Mouse (Mus musculus) hindbrain, embryonic 11.5 days (tissue): ENCODE measurements around the gene Mxd1. TPM values are rescaled to one million over a fixed set of nuclear protein-coding genes. Genes with fewer than 3 reads are reported as not detected.

Experiments
- ATAC-seq: fragments of 200-750 bp; cut with Nextera tagmentation; 2 replicates; pipeline ENCODE4 v1.8.0; 2017; ENCODE audit warnings: mild to moderate bottlenecking, moderate TSS enrichment, moderate library complexity; ENCODE audit not compliant: low FRiP score
- DNase-seq: peaks from one replicate; pipeline ENCODE4 v3.0.0-alpha.2; 2015; ENCODE audit warnings: low spot score
- H3K27ac ChIP-seq: fragments of 300-500 bp; sonication (generic); 2 replicates; pipeline ENCODE4 v1.5.1; 2014; ENCODE audit warnings: mild to moderate bottlenecking, low read depth, low read length
- H3K27me3 ChIP-seq: fragments of 300-500 bp; sonication (generic); 2 replicates; pipeline ENCODE4 v1.6.1; 2014; ENCODE audit warnings: mild to moderate bottlenecking, low read length, moderate library complexity, mixed read lengths; ENCODE audit not compliant: control insufficient read depth, insufficient read depth
- H3K36me3 ChIP-seq: fragments of 300-500 bp; sonication (generic); 2 replicates; pipeline ENCODE4 v1.6.1; 2014; ENCODE audit warnings: mild to moderate bottlenecking, low read length, moderate library complexity, mixed read lengths; ENCODE audit not compliant: control insufficient read depth, insufficient read depth
- H3K4me1 ChIP-seq: fragments of 300-500 bp; sonication (generic); replicated peaks from 2 replicates; pipeline ENCODE4 v1.6.1; 2014; ENCODE audit warnings: low read length, mixed read lengths; ENCODE audit not compliant: control insufficient read depth, insufficient read depth
- H3K4me2 ChIP-seq: fragments of 300-500 bp; sonication (generic); replicated peaks from 2 replicates; pipeline ENCODE4 v1.6.1; 2014; ENCODE audit warnings: mild to moderate bottlenecking, low read depth, low read length
- H3K4me3 ChIP-seq: fragments of 300-500 bp; sonication (generic); 2 replicates; pipeline ENCODE4 v1.5.1; 2014; ENCODE audit warnings: low read depth, low read length
- H3K9ac ChIP-seq: fragments of 300-500 bp; sonication (generic); 2 replicates; pipeline ENCODE4 v1.6.1; 2014; ENCODE audit warnings: low read depth, low read length
- H3K9me3 ChIP-seq: fragments of 300-500 bp; sonication (generic); 2 replicates; pipeline ENCODE4 v1.6.1; 2016; ENCODE audit warnings: low read length; ENCODE audit not compliant: control insufficient read depth
- WGBS: fragments of 180-500 bp; shearing (Covaris S2); extraction: QIAGEN DNeasy Blood & Tissue Kit; methylation state at CpG from one replicate; pipeline ENCODE4 v1.1.7; 2014; 5-methylcytosine and 5-hydroxymethylcytosine counted together
- polyA plus RNA-seq: library from polyadenylated mRNA; unstranded; fragments of >200 nt; fragmentation: Nextera tagmentation; extraction: Ambion mirVana; gene quantifications from 2 replicates; pipeline ENCODE4 v1.2.1, GENCODE M21; 2014

The Mxd1 gene
- polyA plus RNA-seq, 1 experiment from 2014 or later, result 16.6 TPM

GRCm38 (mm10) chr6:86683872-86684654 lies 15.1 kb upstream of the Mxd1 start, which contains the start of gene Snrnp27:
Gene Snrnp27, minus strand, starts transcription at chr6:86684522.
- Histone ChIP-seq H3K4me3 (peak within 1 kb of the TSS; percentile 85), H3K27me3 (no peaks in the 10 kb centered on the region), H3K4me1 (no peaks in the 10 kb centered on the region), H3K36me3 (peaks cover 4% of the 10 kb centered on the region), H3K4me2 (peak within 1 kb of the TSS; percentile 47), H3K9me3 (no peaks in the 10 kb centered on the region), H3K27ac (no peak within 1 kb of the TSS), H3K9ac (peak within 1 kb of the TSS; percentile 87)
- ATAC-seq (peak; percentile 82), DNase-seq (peak; percentile 95)
- WGBS, result 3% methylated on average over 36 of the region's 36 CpGs

- WGBS, result 91% methylated on average over 3 of the region's 3 CpGs
- peaks cover 9% of the 10 kb centered on the region for H3K36me3 ChIP-seq
Measured at GRCm38 (mm10) chr6:86681289-86681688, 12.3 kb upstream of the Mxd1 start.

GRCm38 (mm10) chr6:86678341-86678740 lies 9.4 kb upstream of the Mxd1 start:
- DNase-seq (no peak), ATAC-seq (no peak)
- H3K27me3 ChIP-seq, result no peaks in the 10 kb centered on the region
- no peaks in the 10 kb centered on the region for H3K9me3 ChIP-seq
- H3K4me1 ChIP-seq, result no peaks in the 10 kb centered on the region
- no peak overlapping the region for H3K9ac ChIP-seq
- whole genome bisulfite sequencing, result 83% methylated on average over 6 of the region's 6 CpGs
- no peak overlapping the region for H3K4me3 ChIP-seq
- H3K36me3 ChIP-seq, result peaks cover 9% of the 10 kb centered on the region
- H3K4me2 ChIP-seq, result no peak overlapping the region
- H3K27ac ChIP-seq, result no peak overlapping the region

More at GRCm38 (mm10) chr6:86681289-86681688, 12.3 kb upstream of the Mxd1 start:
- Histone ChIP-seq H3K27me3 (no peaks in the 10 kb centered on the region), H3K4me1 (no peaks in the 10 kb centered on the region), H3K4me3 (no peak overlapping the region), H3K4me2 (no peak overlapping the region), H3K9ac (no peak overlapping the region), H3K9me3 (no peaks in the 10 kb centered on the region), H3K27ac (no peak overlapping the region)
- ATAC-seq, result no peak
- no peak for DNase-seq

GRCm38 (mm10) chr6:86670873-86671272 lies 1.9 kb upstream of the Mxd1 start:
- Histone ChIP-seq H3K27ac (no peak overlapping the region), H3K27me3 (no peaks in the 10 kb centered on the region), H3K36me3 (no peaks in the 10 kb centered on the region), H3K4me3 (no peak overlapping the region), H3K9ac (no peak overlapping the region), H3K4me1 (0 out of 2 replicates have a peak, but pooled peaks cover 2% of the 10 kb centered on the region), H3K9me3 (no peaks in the 10 kb centered on the region), H3K4me2 (no peak overlapping the region)
- peak; percentile 80 for DNase-seq
- ATAC-seq, result no peak
- 15% methylated on average over 2 of the region's 2 CpGs for WGBS

GRCm38 (mm10) chr6:86669240-86669727 lies 323 bp upstream of the Mxd1 start:
- H3K9me3 ChIP-seq, result no peaks in the 10 kb centered on the region
- 0% methylated on average over 28 of the region's 37 CpGs for WGBS
- H3K4me2 ChIP-seq, result peak overlapping the region; percentile 92
- peak overlapping the region; percentile 80 for H3K4me3 ChIP-seq
- no peaks in the 10 kb centered on the region for H3K36me3 ChIP-seq
- peak; percentile 100 for ATAC-seq
- H3K4me1 ChIP-seq, result 0 out of 2 replicates have a peak, but pooled peaks cover 2% of the 10 kb centered on the region
- H3K9ac ChIP-seq, result peak overlapping the region; percentile 27; the same call in 1 of the 2 replicates
- no peak overlapping the region for H3K27ac ChIP-seq
- DNase-seq, result peak; percentile 99
- no peaks in the 10 kb centered on the region for H3K27me3 ChIP-seq

- no peaks in the 10 kb centered on the region; the same call in 1 of the 2 replicates for H3K36me3 ChIP-seq
- ATAC-seq, result no peak
- H3K27ac ChIP-seq, result no peak overlapping the region
- H3K27me3 ChIP-seq, result no peaks in the 10 kb centered on the region
- no peak overlapping the region for H3K9ac ChIP-seq
- 0 out of 2 replicates have a peak, but pooled peaks cover 2% of the 10 kb centered on the region for H3K4me1 ChIP-seq
- DNase-seq, result no peak
- H3K4me2 ChIP-seq, result no peak overlapping the region
- no peaks in the 10 kb centered on the region for H3K9me3 ChIP-seq
- no peak overlapping the region for H3K4me3 ChIP-seq
- WGBS, result 92% methylated on average over 10 of the region's 10 CpGs
Measured at GRCm38 (mm10) chr6:86667061-86667460, 1.9 kb downstream of the Mxd1 start.

- 88% methylated on average over 17 of the region's 17 CpGs for WGBS
- Histone ChIP-seq H3K27me3 (no peaks in the 10 kb centered on the region), H3K9me3 (no peaks in the 10 kb centered on the region), H3K27ac (no peak overlapping the region), H3K9ac (no peak overlapping the region), H3K4me3 (no peak overlapping the region), H3K4me2 (no peak overlapping the region), H3K36me3 (no peaks in the 10 kb centered on the region; the same call in 1 of the 2 replicates), H3K4me1 (0 out of 2 replicates have a peak, but pooled peaks cover 2% of the 10 kb centered on the region)
- no peak for DNase-seq
- ATAC-seq, result no peak
Measured at GRCm38 (mm10) chr6:86665560-86666307, 3.2 kb downstream of the Mxd1 start.

GRCm38 (mm10) chr6:86665076-86665475 lies 3.9 kb downstream of the Mxd1 start:
- no peaks in the 10 kb centered on the region; the same call in 1 of the 2 replicates for H3K36me3 ChIP-seq
- 0 out of 2 replicates have a peak, but pooled peaks cover 2% of the 10 kb centered on the region for H3K4me1 ChIP-seq
- H3K9me3 ChIP-seq, result no peaks in the 10 kb centered on the region
- ATAC-seq (no peak), DNase-seq (no peak)
- no peaks in the 10 kb centered on the region for H3K27me3 ChIP-seq
- H3K27ac ChIP-seq, result no peak overlapping the region
- WGBS, result 85% methylated on average over 5 of the region's 5 CpGs
- H3K4me3 ChIP-seq, result no peak overlapping the region
- H3K9ac ChIP-seq, result no peak overlapping the region
- H3K4me2 ChIP-seq, result no peak overlapping the region
